Mouse (Mus musculus) neural tube, embryonic 11.5 days (tissue): ENCODE data around the gene Arglu1. TPM values are rescaled to one million over a fixed set of nuclear protein-coding genes. Genes with fewer than 3 reads are reported as not detected.
A peak's percentile ranks its signal among the peaks of the same experiment; 100 is the strongest.

Experiments used
- ATAC-seq: fragments of 200-750 bp; cut with Nextera tagmentation; 2 replicates; pipeline ENCODE4 v1.8.0; 2017; ENCODE audit warnings: moderate number of reproducible peaks, mild to moderate bottlenecking, moderate TSS enrichment, moderate library complexity; ENCODE audit not compliant: insufficient read depth, low FRiP score, low TSS enrichment
- DNase-seq: peaks from one replicate; pipeline ENCODE4 v3.0.0-alpha.2; 2015; ENCODE audit warnings: low spot score
- H3K27ac ChIP-seq: fragments of 300-500 bp; sonication (generic); 2 replicates; pipeline ENCODE4 v1.5.1; 2014; ENCODE audit warnings: low read depth, mild to moderate bottlenecking, low read length
- H3K27me3 ChIP-seq: fragments of 300-500 bp; sonication (generic); 2 replicates; pipeline ENCODE4 v1.6.1; 2014; ENCODE audit warnings: mild to moderate bottlenecking, low read length, mixed read lengths; ENCODE audit not compliant: control insufficient read depth, insufficient read depth
- H3K36me3 ChIP-seq: fragments of 300-500 bp; sonication (generic); 2 replicates; pipeline ENCODE4 v1.6.1; 2014; ENCODE audit warnings: mild to moderate bottlenecking, low read length, moderate library complexity, mixed read lengths; ENCODE audit not compliant: control insufficient read depth, insufficient read depth
- H3K4me1 ChIP-seq: fragments of 300-500 bp; sonication (generic); 2 replicates; pipeline ENCODE4 v1.6.1; 2014; ENCODE audit warnings: low read length, mixed read lengths; ENCODE audit not compliant: control insufficient read depth, insufficient read depth
- H3K4me2 ChIP-seq: fragments of 300-500 bp; sonication (generic); 2 replicates; pipeline ENCODE4 v1.6.1; 2014; ENCODE audit warnings: low read depth, mild to moderate bottlenecking, moderate library complexity
- H3K4me3 ChIP-seq: fragments of 300-500 bp; sonication (generic); 2 replicates; pipeline ENCODE4 v1.5.1; 2014; ENCODE audit warnings: low read depth, low read length
- H3K9ac ChIP-seq: fragments of 300-500 bp; sonication (generic); 2 replicates; pipeline ENCODE4 v1.6.1; 2014; ENCODE audit warnings: mild to moderate bottlenecking, low read length
- H3K9me3 ChIP-seq: fragments of 300-500 bp; sonication (generic); 2 replicates; pipeline ENCODE4 v1.6.1; 2016; ENCODE audit warnings: low read length; ENCODE audit not compliant: control insufficient read depth
- WGBS: fragments of 180-500 bp; shearing (Covaris S2); extraction: QIAGEN DNeasy Blood & Tissue Kit; methylation state at CpG from one replicate; pipeline ENCODE4 v1.1.7; 2014; 5-methylcytosine and 5-hydroxymethylcytosine counted together
- polyA plus RNA-seq: library from polyadenylated mRNA; unstranded; fragments of >200 nt; fragmentation: Nextera tagmentation; extraction: Ambion mirVana; gene quantifications from 2 replicates; pipeline ENCODE4 v1.2.1, GENCODE M21; 2014

The Arglu1 gene
- polyA plus RNA-seq, 1 experiment from 2014 or later: 144 TPM

- H3K4me3 ChIP-seq: peak within 1 kb of the TSS; percentile 98
- H3K27ac ChIP-seq: peak within 1 kb of the TSS; percentile 91
- no peaks in the 10 kb centered on the region for H3K9me3 ChIP-seq
- no peaks in the 10 kb centered on the region for H3K27me3 ChIP-seq
- 0% methylated on average over 66 of the region's 70 CpGs for WGBS
- no peaks in the 10 kb centered on the region; the same call in 1 of the 2 replicates for H3K36me3 ChIP-seq
- H3K4me2 ChIP-seq: peak within 1 kb of the TSS; percentile 87
- DNase-seq (peak; percentile 96), ATAC-seq (peak; percentile 91)
- peaks cover 7% of the 10 kb centered on the region; the same call in 1 of the 2 replicates for H3K4me1 ChIP-seq
- peak within 1 kb of the TSS; percentile 96 for H3K9ac ChIP-seq
These were observed 29.1 kb downstream of the Arglu1 start, which contains the start of gene Efnb2 for GRCm38 (mm10) chr8:8661103-8661758. Gene Efnb2 (minus strand): TSS chr8:8661242.

- H3K36me3 ChIP-seq: no peaks in the 10 kb centered on the region; the same call in 1 of the 2 replicates
- peak overlapping the region; percentile 87 for H3K4me2 ChIP-seq
- peaks cover 10% of the 10 kb centered on the region for H3K4me1 ChIP-seq
- peak overlapping the region; percentile 91 for H3K27ac ChIP-seq
- DNase-seq (no peak), ATAC-seq (peak; percentile 33; the same call in 1 of the 2 replicates)
- WGBS: under 1% methylated on average over 87 of the region's 88 CpGs
- peak overlapping the region; percentile 98 for H3K4me3 ChIP-seq
- H3K9ac ChIP-seq: peak overlapping the region; percentile 96
- H3K9me3 ChIP-seq: no peaks in the 10 kb centered on the region
- H3K27me3 ChIP-seq: no peaks in the 10 kb centered on the region
These were observed 29.8 kb downstream of the Arglu1 start for GRCm38 (mm10) chr8:8660307-8661098.

- peak; percentile 63 for DNase-seq
- peaks cover 18% of the 10 kb centered on the region for H3K4me1 ChIP-seq
- under 1% methylated on average over 53 of the region's 53 CpGs for WGBS
- H3K36me3 ChIP-seq: no peaks in the 10 kb centered on the region; the same call in 1 of the 2 replicates
- peak overlapping the region; percentile 68 for H3K27ac ChIP-seq
- peak overlapping the region; percentile 87 for H3K4me2 ChIP-seq
- no peaks in the 10 kb centered on the region for H3K27me3 ChIP-seq
- no peaks in the 10 kb centered on the region for H3K9me3 ChIP-seq
- H3K9ac ChIP-seq: peak overlapping the region; percentile 96
- ATAC-seq: no peak
- H3K4me3 ChIP-seq: peak overlapping the region; percentile 98
These were observed 30.6 kb downstream of the Arglu1 start for GRCm38 (mm10) chr8:8659503-8660306.

GRCm38 (mm10) chr8:8658426-8659224 lies 31.7 kb downstream of the Arglu1 start:
- peak overlapping the region; percentile 96 for H3K9ac ChIP-seq
- H3K4me3 ChIP-seq: peak overlapping the region; percentile 98
- WGBS: 3% methylated on average over 19 of the region's 19 CpGs
- peak overlapping the region; percentile 87 for H3K4me2 ChIP-seq
- no peaks in the 10 kb centered on the region for H3K27me3 ChIP-seq
- H3K27ac ChIP-seq: peak overlapping the region; percentile 68; the same call in 1 of the 2 replicates
- no peaks in the 10 kb centered on the region for H3K9me3 ChIP-seq
- no peaks in the 10 kb centered on the region for H3K36me3 ChIP-seq
- DNase-seq (peak; percentile 91), ATAC-seq (peak; percentile 38)
- peaks cover 27% of the 10 kb centered on the region for H3K4me1 ChIP-seq

- Histone ChIP-seq H3K9me3 (no peaks in the 10 kb centered on the region), H3K4me2 (peak overlapping the region; percentile 87), H3K4me3 (peak overlapping the region; percentile 98), H3K4me1 (peaks cover 35% of the 10 kb centered on the region), H3K27me3 (no peaks in the 10 kb centered on the region), H3K36me3 (no peaks in the 10 kb centered on the region), H3K27ac (peak overlapping the region; percentile 17; the same call in 1 of the 2 replicates), H3K9ac (peak overlapping the region; percentile 96)
- ATAC-seq (no peak), DNase-seq (peak; percentile 43)
- WGBS: 25% methylated on average over 5 of the region's 5 CpGs
These were observed 32.5 kb downstream of the Arglu1 start for GRCm38 (mm10) chr8:8657692-8658355.

- 0 out of 2 replicates have a peak overlapping the region, but pooled peaks have one; percentile 31 for H3K27ac ChIP-seq
These were observed 33.5 kb downstream of the Arglu1 start for GRCm38 (mm10) chr8:8656578-8657441.

More at GRCm38 (mm10) chr8:8656578-8657441, 33.5 kb downstream of the Arglu1 start:
- H3K36me3 ChIP-seq: no peaks in the 10 kb centered on the region
- peak overlapping the region; percentile 87 for H3K4me2 ChIP-seq
- H3K4me3 ChIP-seq: peak overlapping the region; percentile 98
- ATAC-seq (no peak), DNase-seq (peak; percentile 54)
- H3K4me1 ChIP-seq: peaks cover 39% of the 10 kb centered on the region
- H3K9me3 ChIP-seq: no peaks in the 10 kb centered on the region
- H3K27me3 ChIP-seq: no peaks in the 10 kb centered on the region
- WGBS: 5% methylated on average over 14 of the region's 14 CpGs
- peak overlapping the region; percentile 35 for H3K9ac ChIP-seq
